Mouse (Mus musculus) embryonic fibroblast, embryonic 13.5 days (primary cell): ENCODE measurements at regions not wholly inside any gene's neighbourhood (a gene's known extent, or its start where the extent isn't known, plus 50 kb on each side); places are given as distances from the start of the nearest gene placed in this dataset.

Experiments used
- CTCF ChIP-seq: IDR thresholded peaks from 2 replicates; pipeline ENCODE4 v1.5.1; 2011; ENCODE audit warnings: mild to moderate bottlenecking, control low read depth, low read length, moderate library complexity, borderline replicate concordance; ENCODE audit not compliant: insufficient read depth
- POLR2A ChIP-seq: IDR thresholded peaks from 2 replicates; pipeline ENCODE4 v1.6.1; 2011; ENCODE audit warnings: low read depth, mild to moderate bottlenecking, control low read depth, low read length, moderate library complexity

GRCm38 (mm10) chr10:91504891-91505290 is 323.8 kb upstream of the Tmpo start:
- TF ChIP-seq CTCF (no peak), POLR2A (no peak)
